Mouse (Mus musculus): Measurements from ENCODE around the gene Dhcr7.

Gene Dhcr7

GRCm38 (mm10) chr7:143822375-143823265, at the start of gene Dhcr7, which contains the start of gene Nadsyn1:
Gene Dhcr7, plus strand, starts transcription at chr7:143823145.
Gene Nadsyn1, minus strand, starts transcription at chr7:143822849.
- DNase-seq (ENCODE audit: low read depth), result peak; percentile 99

DNA sequence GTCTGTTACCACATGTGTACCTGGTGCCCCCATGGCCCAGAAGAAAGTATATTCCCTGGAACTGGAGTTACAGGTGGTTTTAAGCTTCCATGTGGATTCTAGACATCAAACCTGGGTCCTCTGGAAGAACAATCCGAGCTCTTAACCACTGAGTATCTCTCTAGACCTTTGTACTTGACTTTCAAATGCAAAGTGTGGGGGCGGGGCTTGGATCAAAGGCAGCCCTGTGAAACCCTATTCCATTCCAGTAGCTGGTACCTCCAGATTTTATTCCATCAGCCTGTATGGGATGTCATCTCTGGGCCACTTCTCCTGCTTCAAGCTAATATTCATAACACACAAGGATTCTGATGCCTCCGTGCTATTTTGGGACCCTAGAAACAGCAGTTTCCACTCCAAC, 46.8 kb upstream of the Dhcr7 start:
- no peak for DNase-seq (ENCODE audit: low read depth)

DNA sequence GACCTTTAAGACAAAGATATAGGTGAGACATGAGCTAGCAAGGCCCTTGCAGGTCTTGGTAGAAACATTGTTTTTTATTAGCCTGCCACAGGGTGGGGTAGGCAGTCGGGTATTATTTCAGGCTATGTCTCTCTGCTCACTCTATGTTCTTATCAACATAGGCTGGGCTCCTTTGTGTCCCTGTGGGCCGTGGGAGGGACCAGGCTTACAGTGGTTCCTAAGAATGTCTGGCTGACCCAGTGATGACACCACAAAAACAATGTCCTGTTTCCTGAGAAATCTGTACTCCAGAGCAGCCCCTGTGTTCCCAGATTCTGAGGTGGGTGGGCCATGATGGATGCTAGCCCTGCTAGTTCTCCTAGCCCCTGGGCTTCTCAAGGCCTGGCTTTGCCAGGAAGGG, 45.6 kb upstream of the Dhcr7 start:
- no peak for DNase-seq (ENCODE audit: low read depth)

DNA sequence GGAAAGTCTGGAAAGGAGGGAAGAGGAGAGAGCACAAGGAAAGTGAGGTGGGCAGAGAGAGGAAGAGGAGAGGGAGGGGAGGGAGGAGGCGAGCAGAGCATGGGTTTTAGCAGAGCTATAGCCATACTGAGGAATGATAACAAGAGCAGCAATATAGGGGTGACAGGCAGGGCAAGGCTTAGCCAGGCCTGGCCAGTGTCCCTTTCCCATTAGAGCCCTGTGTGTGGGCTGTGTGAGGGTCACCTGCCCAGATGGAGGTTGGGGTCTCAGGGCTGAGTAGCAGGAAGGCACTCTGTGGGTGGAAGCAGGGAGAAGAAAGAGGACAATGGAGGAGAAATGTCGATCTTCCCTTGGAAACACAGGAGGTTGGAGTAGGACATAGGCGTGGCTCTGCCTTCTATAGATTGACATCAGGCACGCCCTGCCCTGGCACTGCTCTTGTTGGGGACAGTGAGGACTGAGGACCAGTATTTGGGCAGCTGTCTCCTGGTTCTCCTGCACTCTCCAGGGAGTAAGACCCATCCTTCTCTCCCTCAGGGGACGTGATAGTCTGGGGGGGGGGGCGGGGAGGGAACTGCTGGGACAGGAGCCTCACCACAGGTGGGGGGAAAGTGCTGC, 39.5 kb upstream of the Dhcr7 start:
- peak; percentile 16 for DNase-seq (ENCODE audit: low read depth)

- peak; percentile 61 for DNase-seq (ENCODE audit: low read depth)
Measured at GRCm38 (mm10) chr7:143783996-143784829, 38.7 kb upstream of the Dhcr7 start, which contains the start of gene Mrgpre. Gene Mrgpre, minus strand, starts transcription at chr7:143784500.

- no peak for DNase-seq (ENCODE audit: low read depth)
Measured at GRCm38 (mm10) chr7:143792336-143792985, 30.5 kb upstream of the Dhcr7 start.

DNA sequence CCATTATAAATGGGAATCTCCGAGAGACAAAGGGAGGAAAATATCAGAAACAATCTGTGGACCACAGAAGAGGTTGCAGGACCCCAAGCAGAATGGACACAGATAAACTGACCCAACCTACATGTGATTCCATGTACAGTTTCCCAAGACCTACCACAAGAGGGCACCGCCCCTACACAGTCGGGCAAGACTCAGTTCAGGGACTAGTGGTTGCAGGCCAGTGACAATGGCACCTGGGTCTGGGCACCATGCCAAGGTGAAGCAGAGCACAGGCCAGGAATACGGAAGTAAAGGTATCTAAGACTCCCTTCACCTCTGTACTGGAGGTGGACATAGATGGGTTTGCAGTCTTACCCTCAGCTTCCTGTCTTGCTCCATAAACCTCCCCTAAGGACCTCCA, 29.8 kb upstream of the Dhcr7 start:
- peak; percentile 56 for DNase-seq (ENCODE audit: low read depth)

DNA sequence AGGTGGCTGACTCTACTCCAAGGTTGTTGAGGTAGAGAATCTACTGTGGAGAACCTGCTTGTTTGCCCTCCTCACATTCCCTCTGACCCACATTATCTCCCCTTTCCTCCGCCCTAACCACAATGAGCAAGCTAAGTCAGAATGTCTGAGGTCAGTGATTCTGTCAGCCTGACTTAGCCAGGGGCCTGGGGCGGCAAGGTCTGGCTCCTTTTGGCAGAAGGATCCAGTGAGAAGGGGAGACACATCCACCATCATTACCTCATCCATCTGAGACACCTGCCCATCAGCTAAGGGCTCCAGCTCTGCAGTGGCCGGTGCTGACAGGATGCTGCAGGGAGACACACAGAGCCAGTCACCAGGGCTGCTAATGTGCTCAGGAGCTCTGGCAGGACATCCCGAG, 24.2 kb upstream of the Dhcr7 start:
- DNase-seq (ENCODE audit: low read depth), result no peak

GRCm38 (mm10) chr7:143800770-143801169, 22.2 kb upstream of the Dhcr7 start:
- no peak for DNase-seq (ENCODE audit: low read depth)

- no peak for DNase-seq (ENCODE audit: low read depth)
Measured at GRCm38 (mm10) chr7:143801195-143802065, 21.5 kb upstream of the Dhcr7 start.

GRCm38 (mm10) chr7:143805199-143805624, 17.7 kb upstream of the Dhcr7 start:
- DNase-seq (ENCODE audit: low read depth), result no peak

- DNase-seq (ENCODE audit: low read depth), result peak; percentile 48
Measured at GRCm38 (mm10) chr7:143808909-143809308, 14.0 kb upstream of the Dhcr7 start.

- no peak for DNase-seq (ENCODE audit: low read depth)
Measured at GRCm38 (mm10) chr7:143819201-143819600, 3.7 kb upstream of the Dhcr7 start.

DNA sequence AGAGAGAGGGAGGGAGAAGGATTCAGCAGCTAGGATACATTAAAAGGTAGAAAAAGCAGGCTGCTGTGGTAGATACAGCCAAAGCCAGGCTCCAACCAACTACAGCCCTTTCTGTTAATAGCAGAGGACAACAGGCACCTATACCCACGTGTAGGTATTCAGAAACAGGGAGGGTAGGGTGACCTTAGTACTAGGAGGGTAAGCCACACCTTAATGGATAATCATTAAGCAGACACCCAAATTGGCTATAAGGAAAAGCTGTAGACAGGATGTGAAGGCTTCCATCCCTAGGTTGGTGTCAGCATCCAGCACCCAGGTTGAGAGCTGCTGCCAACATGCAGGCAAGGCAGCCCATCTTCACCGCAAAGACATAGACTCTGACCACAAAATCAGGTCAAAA, 1.7 kb upstream of the Dhcr7 start:
- DNase-seq (ENCODE audit: low read depth), result no peak

DNA sequence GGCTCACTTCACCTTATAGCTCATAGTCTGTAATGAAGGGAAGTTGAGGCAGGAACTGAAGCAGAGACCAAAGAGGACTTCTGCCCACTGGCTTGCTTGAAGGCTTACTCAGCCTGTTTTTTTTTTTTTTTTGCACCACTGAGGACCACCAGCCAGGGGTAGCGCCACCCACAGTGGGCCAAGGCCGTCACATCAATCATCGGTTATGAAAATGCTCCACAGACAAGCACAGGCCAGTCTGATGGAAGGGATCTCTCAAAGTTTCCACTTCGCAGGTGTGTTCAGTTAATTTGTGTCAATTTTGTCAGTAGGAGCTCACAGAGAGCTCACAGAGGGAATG, 291 bp downstream of the Dhcr7 start:
- DNase-seq (ENCODE audit: low read depth), result no peak

DNA sequence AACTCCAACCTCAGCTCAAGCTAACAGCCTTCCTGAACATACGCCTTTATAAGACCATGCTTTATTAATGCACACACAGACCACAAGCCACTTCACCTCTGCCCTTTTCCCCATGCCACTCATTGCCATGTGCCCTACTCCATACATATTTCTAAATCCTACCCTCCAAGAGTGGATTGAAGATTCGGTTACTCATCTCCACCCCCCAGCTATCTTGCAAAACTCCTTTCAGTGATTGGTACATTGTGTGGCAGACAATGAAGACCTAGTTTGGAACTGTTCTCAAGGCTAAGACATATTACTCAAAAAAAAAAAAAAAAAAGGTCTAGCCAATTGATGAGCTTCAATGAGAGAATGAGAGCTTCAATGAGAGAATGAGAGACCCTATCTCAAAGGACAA, 4.0 kb downstream of the Dhcr7 start:
- no peak for DNase-seq (ENCODE audit: low read depth)

DNA sequence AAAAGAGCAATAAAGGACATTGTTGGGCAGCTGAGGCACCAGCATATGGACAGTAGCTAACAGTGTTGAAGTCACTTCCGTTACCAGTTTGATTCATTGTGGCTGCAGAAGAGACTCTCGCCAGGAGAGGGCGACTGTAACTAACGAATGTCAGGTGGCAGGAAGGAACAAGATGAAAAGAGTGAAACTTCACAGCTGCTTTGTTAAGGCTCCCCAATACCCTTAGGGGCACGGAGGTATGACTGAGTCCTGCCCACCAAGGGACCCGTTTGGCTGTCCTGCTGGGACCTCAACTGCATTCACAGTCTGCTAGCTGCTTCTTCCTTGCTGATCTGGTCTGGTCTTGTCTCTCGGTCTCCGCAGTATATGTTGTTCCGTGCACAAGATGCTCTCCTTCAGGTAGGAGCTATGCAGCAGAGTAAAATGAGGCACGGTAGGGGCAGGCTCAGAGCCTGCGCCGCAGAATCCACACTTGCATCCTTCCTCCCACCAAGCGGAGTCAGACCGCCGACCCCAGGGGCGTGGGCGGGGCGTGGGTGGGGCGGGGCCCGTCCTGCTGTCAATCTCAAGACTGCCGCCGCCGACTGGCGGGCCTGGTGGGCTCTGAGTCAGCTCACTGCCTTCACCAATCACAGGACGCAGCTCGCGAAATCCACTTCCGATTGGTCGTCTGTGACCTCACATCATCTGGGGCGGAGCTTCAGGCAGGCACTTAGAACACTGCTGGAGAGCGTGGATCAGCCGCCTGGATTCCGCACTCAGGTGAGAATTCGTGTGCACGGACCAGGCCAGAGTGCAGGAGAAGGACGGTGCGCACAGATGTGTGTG, 6.8 kb downstream of the Dhcr7 start:
- peak; percentile 99 for DNase-seq (ENCODE audit: low read depth)

DNA sequence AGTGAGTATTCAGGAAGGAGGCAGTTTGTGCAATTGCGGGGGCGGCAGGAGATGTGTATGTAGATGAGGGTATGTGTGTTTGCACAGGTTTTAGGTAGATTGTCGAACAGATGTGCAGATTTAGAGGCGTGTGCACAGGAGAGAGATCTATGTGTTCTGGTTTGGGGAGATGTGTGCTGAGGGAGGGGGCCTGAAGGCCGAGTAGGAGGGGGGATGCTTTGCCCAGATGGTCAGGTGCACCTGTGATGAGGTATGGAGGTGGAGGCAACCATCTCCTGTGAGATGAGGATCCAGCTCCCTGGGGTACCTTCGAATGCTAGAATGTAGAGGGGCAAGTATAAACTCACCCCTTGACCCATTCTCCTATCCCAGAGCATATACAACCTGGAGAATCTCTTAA, 7.5 kb downstream of the Dhcr7 start:
- no peak for DNase-seq (ENCODE audit: low read depth)

- no peak for DNase-seq (ENCODE audit: low read depth)
Measured at GRCm38 (mm10) chr7:143832196-143832595, 9.3 kb downstream of the Dhcr7 start.

DNA sequence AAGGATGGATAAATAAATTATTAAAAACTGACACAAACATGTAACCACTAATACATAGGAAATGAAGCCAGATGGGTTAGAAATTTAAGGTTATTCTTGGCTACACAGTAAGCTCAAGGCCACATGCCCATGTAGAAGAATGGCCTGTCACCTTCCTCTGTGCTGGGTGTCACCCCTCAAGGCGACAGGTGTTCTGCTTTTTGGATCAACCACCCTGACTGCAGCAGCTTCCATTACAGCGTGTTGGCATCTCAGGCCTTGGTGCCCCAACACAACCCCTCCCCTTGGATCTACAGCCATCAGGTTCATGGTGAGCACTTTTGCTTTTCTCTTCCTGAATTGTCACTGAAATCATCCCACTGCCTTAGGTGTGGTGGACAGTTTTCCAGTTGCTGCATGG, 9.7 kb downstream of the Dhcr7 start:
- no peak for DNase-seq (ENCODE audit: low read depth)

Data from induced T-regulatory cell, adult 2 months (primary cell).